Mouse (Mus musculus) cerebellum, adult 2 months (tissue): ENCODE measurements around the gene Zkscan6.

Source experiments
- CTCF ChIP-seq: fragments of 200-500 bp; IDR thresholded peaks from 2 replicates; pipeline ENCODE4 v1.5.1; 2011; ENCODE audit warnings: low read depth, mild to moderate bottlenecking, control low read depth, low read length, moderate library complexity, borderline replicate concordance; ENCODE audit not compliant: insufficient read depth
- POLR2A ChIP-seq: fragments of 200-500 bp; IDR thresholded peaks from 2 replicates; pipeline ENCODE4 v1.6.1; 2011; ENCODE audit warnings: low read length, control low read depth, borderline replicate concordance; ENCODE audit not compliant: insufficient read depth

GRCm38 (mm10) chr11:65861476-65861875 lies 54.5 kb downstream of the Zkscan6 start:
- TF ChIP-seq CTCF (no peak), POLR2A (no peak)
